Mouse (Mus musculus): ENCODE data around the gene Bcl2l12. TPM values are rescaled to one million over a fixed set of nuclear protein-coding genes. Genes with fewer than 3 reads are reported as not detected.

The Bcl2l12 gene
- 56.0 and 62.2 TPM in 2 replicates for polyA plus RNA-seq (2014; fragmentation: Nextera tagmentation; extraction: Ambion mirVana)

DNA sequence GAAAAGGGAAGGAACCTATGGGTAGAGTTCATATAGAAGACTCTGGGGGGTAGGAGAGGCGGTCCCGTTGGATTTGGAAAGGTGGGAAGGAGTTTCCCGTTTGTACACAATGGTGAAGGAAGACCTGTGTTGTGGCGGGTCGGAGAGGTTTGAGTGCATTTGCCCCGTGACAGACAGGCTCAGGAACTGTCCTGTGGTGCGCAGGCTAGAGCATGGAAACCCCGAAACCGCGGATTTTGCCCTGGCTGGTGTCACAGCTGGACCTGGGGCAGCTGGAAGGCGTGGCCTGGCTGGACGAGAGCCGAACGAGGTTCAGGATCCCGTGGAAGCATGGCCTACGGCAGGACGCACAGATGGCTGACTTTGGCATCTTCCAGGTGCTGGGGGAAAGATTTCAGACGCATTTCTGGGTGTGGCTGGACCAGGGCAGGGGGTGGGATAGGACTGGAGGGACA lies at the start of gene Bcl2l12:
Gene Bcl2l12 (minus strand): TSS at position 212 of the 455 bp plus-strand sequence.
- H3K4me3 ChIP-seq (ENCODE audit: low read depth, low read length), result peak within 1 kb of the TSS; percentile 64
- WGBS, result 3% methylated on average over 18 of the region's 18 CpGs
- peak; percentile 9; the same call in 1 of the 2 replicates for ATAC-seq (ENCODE audit: low FRiP score)
- peak within 1 kb of the TSS; percentile 41; the same call in 1 of the 2 replicates for H3K27ac ChIP-seq (ENCODE audit: low read depth, low read length)
- no peaks in the 10 kb centered on the region for H3K9me3 ChIP-seq (ENCODE audit: control insufficient read depth, low read length)
- H3K36me3 ChIP-seq (ENCODE audit: control insufficient read depth, insufficient read depth, low read length), result peaks cover 32% of the 10 kb centered on the region; the same call in 1 of the 2 replicates
- H3K27me3 ChIP-seq (ENCODE audit: control insufficient read depth, insufficient read depth, low read length), result no peaks in the 10 kb centered on the region
- DNase-seq (ENCODE audit: low spot score, missing footprints), result peak; percentile 93
- peak within 1 kb of the TSS; percentile 77 for H3K9ac ChIP-seq (ENCODE audit: low read length)
- peaks cover 25% of the 10 kb centered on the region for H3K4me1 ChIP-seq (ENCODE audit: control insufficient read depth, insufficient read depth, low read length)
- H3K4me2 ChIP-seq, result peak within 1 kb of the TSS; percentile 82

DNA sequence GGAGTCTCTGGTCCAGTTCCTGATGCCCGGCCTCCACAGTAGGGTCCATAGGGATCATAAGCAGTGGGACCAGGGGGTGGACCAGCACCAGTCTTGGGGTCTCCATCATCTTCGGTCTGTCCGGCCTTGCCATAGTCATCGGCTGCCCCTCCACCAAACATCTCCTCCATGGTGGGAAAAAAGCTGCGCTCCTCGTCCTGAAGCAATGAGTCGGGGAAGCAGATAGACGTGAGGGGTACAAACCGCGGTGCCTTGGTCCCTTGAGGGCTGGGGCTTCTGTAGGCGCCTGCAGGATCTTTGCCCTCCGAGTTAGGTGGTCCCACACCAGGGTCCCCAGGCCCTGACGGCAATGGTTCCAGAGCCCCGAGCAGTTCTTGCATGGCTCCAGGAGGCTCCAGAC lies 49.0 kb upstream of the Bcl2l12 start:
- no peaks in the 10 kb centered on the region for H3K9me3 ChIP-seq (ENCODE audit: control insufficient read depth, low read length)
- H3K27ac ChIP-seq (ENCODE audit: low read depth, low read length), result no peak overlapping the region
- H3K27me3 ChIP-seq (ENCODE audit: control insufficient read depth, insufficient read depth, low read length), result no peaks in the 10 kb centered on the region
- H3K9ac ChIP-seq (ENCODE audit: low read length), result no peak overlapping the region
- 98% methylated on average over 14 of the region's 14 CpGs for WGBS
- no peak overlapping the region for H3K4me2 ChIP-seq
- ATAC-seq (ENCODE audit: low FRiP score) (no peak), DNase-seq (ENCODE audit: low spot score, missing footprints) (no peak)
- peaks cover 60% of the 10 kb centered on the region for H3K36me3 ChIP-seq (ENCODE audit: control insufficient read depth, insufficient read depth, low read length)
- peaks cover 12% of the 10 kb centered on the region for H3K4me1 ChIP-seq (ENCODE audit: control insufficient read depth, insufficient read depth, low read length)
- no peak overlapping the region for H3K4me3 ChIP-seq (ENCODE audit: low read depth, low read length)

DNA sequence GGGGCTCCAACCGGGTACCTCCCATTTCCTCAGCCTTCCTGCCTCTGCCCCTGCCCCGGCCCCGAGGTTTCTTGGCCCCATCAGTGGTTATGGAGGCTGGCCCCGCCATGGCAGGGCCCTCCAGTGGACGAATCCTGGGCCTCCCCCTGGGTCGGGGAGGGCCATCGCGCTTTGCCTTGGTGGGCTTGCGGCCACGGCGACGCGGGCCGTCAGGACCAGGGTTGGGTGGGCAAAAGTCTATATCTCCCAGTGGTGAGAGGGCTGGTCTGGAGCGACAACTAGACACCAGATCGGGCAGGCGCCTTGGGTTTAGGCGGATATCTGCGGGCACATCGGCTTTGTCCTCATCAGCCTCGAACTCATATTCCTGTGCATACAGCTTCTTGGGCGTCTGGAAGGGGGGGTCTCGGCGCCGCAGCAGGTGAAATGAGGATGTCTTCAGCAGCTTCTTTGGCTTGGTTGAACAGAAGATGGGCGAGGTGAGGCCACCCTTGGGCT lies 48.4 kb upstream of the Bcl2l12 start:
- no peaks in the 10 kb centered on the region for H3K9me3 ChIP-seq (ENCODE audit: control insufficient read depth, low read length)
- H3K27ac ChIP-seq (ENCODE audit: low read depth, low read length), result no peak overlapping the region
- DNase-seq (ENCODE audit: low spot score, missing footprints) (no peak), ATAC-seq (ENCODE audit: low FRiP score) (no peak)
- H3K27me3 ChIP-seq (ENCODE audit: control insufficient read depth, insufficient read depth, low read length), result no peaks in the 10 kb centered on the region
- no peak overlapping the region for H3K9ac ChIP-seq (ENCODE audit: low read length)
- no peak overlapping the region for H3K4me3 ChIP-seq (ENCODE audit: low read depth, low read length)
- peaks cover 63% of the 10 kb centered on the region for H3K36me3 ChIP-seq (ENCODE audit: control insufficient read depth, insufficient read depth, low read length)
- WGBS, result 95% methylated on average over 26 of the region's 26 CpGs
- H3K4me2 ChIP-seq, result no peak overlapping the region
- peaks cover 12% of the 10 kb centered on the region for H3K4me1 ChIP-seq (ENCODE audit: control insufficient read depth, insufficient read depth, low read length)

DNA sequence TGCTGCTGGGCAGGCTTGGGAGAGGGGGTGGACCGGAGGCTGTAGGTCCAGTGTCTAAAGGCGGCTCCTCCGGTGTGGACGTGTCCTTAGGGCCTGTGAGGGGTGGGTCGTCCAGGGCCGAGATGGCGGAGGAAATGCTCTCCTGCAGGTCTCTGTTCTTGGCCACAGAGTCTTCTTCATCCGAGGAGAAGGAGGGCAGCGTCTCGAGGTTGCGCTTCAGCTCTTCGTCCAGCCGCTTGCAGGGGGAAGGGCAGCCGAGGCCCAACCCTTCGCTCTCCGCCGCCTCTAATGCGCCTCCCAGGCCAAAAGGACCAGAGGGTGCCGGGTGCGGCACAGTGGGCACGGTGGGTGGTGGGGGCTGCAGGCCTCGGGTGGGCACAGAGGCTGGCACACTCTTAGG lies 47.2 kb upstream of the Bcl2l12 start:
- DNase-seq (ENCODE audit: low spot score, missing footprints) (no peak), ATAC-seq (ENCODE audit: low FRiP score) (no peak)
- no peak overlapping the region for H3K4me3 ChIP-seq (ENCODE audit: low read depth, low read length)
- H3K27me3 ChIP-seq (ENCODE audit: control insufficient read depth, insufficient read depth, low read length), result no peaks in the 10 kb centered on the region
- H3K27ac ChIP-seq (ENCODE audit: low read depth, low read length), result no peak overlapping the region
- H3K9ac ChIP-seq (ENCODE audit: low read length), result no peak overlapping the region
- H3K4me1 ChIP-seq (ENCODE audit: control insufficient read depth, insufficient read depth, low read length), result 0 out of 2 replicates have a peak, but pooled peaks cover 3% of the 10 kb centered on the region
- no peak overlapping the region for H3K4me2 ChIP-seq
- peaks cover 71% of the 10 kb centered on the region for H3K36me3 ChIP-seq (ENCODE audit: control insufficient read depth, insufficient read depth, low read length)
- no peaks in the 10 kb centered on the region for H3K9me3 ChIP-seq (ENCODE audit: control insufficient read depth, low read length)
- WGBS, result 94% methylated on average over 22 of the region's 22 CpGs

DNA sequence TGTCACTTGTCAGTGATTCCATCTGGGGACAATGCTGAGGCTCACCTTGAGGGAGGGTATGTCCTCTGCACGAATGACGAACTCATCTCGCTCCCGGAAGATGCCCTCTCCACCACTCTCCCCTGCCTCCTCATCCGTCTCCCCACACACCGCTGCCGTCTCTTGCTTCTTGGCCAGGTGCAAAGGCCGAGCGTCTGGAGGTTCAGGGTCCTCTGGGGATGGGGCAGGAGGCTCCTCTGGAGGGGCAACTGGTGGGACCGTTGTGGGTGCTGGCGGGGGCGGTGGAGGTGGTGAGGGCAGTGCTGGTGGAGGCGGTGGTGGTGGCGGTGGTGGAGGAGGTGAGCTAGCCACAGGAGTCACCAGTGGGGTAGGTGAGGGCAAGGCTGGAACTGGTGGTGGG lies 44.8 kb upstream of the Bcl2l12 start:
- Histone ChIP-seq H3K4me1 (ENCODE audit: control insufficient read depth, insufficient read depth, low read length) (no peaks in the 10 kb centered on the region), H3K27ac (ENCODE audit: low read depth, low read length) (no peak overlapping the region), H3K4me2 (no peak overlapping the region), H3K9ac (ENCODE audit: low read length) (no peak overlapping the region), H3K27me3 (ENCODE audit: control insufficient read depth, insufficient read depth, low read length) (no peaks in the 10 kb centered on the region), H3K9me3 (ENCODE audit: control insufficient read depth, low read length) (no peaks in the 10 kb centered on the region), H3K36me3 (ENCODE audit: control insufficient read depth, insufficient read depth, low read length) (peaks cover 68% of the 10 kb centered on the region), H3K4me3 (ENCODE audit: low read depth, low read length) (no peak overlapping the region)
- DNase-seq (ENCODE audit: low spot score, missing footprints), result no peak
- no peak for ATAC-seq (ENCODE audit: low FRiP score)
- WGBS, result 97% methylated on average over 13 of the region's 14 CpGs

GRCm38 (mm10) chr7:45040851-45041250 lies 42.3 kb upstream of the Bcl2l12 start:
- ATAC-seq (ENCODE audit: low FRiP score), result no peak
- H3K27ac ChIP-seq (ENCODE audit: low read depth, low read length), result no peak overlapping the region
- H3K4me3 ChIP-seq (ENCODE audit: low read depth, low read length), result no peak overlapping the region
- no peak for DNase-seq (ENCODE audit: low spot score, missing footprints)
- H3K27me3 ChIP-seq (ENCODE audit: control insufficient read depth, insufficient read depth, low read length), result no peaks in the 10 kb centered on the region
- no peak overlapping the region for H3K4me2 ChIP-seq
- H3K36me3 ChIP-seq (ENCODE audit: control insufficient read depth, insufficient read depth, low read length), result peaks cover 58% of the 10 kb centered on the region
- H3K9me3 ChIP-seq (ENCODE audit: control insufficient read depth, low read length), result no peaks in the 10 kb centered on the region
- 94% methylated on average over 9 of the region's 9 CpGs for WGBS
- H3K4me1 ChIP-seq (ENCODE audit: control insufficient read depth, insufficient read depth, low read length), result no peaks in the 10 kb centered on the region
- H3K9ac ChIP-seq (ENCODE audit: low read length), result no peak overlapping the region

- Histone ChIP-seq H3K4me2 (no peak overlapping the region), H3K9me3 (ENCODE audit: control insufficient read depth, low read length) (no peaks in the 10 kb centered on the region), H3K27ac (ENCODE audit: low read depth, low read length) (no peak overlapping the region), H3K36me3 (ENCODE audit: control insufficient read depth, insufficient read depth, low read length) (peaks cover 62% of the 10 kb centered on the region), H3K27me3 (ENCODE audit: control insufficient read depth, insufficient read depth, low read length) (no peaks in the 10 kb centered on the region), H3K4me1 (ENCODE audit: control insufficient read depth, insufficient read depth, low read length) (no peaks in the 10 kb centered on the region), H3K9ac (ENCODE audit: low read length) (no peak overlapping the region), H3K4me3 (ENCODE audit: low read depth, low read length) (no peak overlapping the region)
- WGBS, result 90% methylated on average over 9 of the region's 9 CpGs
- DNase-seq (ENCODE audit: low spot score, missing footprints), result no peak
- no peak for ATAC-seq (ENCODE audit: low FRiP score)
Observed at GRCm38 (mm10) chr7:45038411-45038810, 39.9 kb upstream of the Bcl2l12 start.

DNA sequence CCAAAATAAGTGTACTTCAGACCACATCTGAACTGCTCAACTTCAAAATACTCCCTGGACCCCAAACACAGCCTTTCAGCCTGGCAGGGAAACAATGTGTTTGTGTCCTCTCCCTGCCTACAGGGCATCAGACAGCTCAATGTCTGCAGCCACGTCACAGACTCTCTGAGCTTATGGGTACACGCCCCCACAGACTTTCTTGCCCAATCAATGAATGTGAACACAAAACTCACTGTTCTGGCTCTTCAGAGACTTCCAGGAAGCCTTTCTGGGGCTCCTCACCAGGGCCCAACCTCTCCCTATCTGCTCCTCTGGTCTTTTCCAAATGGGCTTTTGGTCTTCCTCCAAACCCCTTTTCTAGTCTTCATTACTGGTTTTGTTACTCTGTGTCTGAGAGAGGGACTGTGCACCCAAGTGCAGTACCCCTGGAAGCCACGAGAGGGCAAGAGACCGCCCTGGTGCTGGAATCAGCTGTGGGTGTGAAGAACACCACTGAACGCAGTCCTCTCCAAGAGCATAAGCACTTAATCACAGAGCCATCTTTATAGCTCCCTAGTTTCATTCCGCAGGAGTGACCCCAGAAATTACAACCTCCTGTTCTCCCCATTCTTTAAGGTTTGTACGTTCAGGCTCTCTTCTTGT lies 39.3 kb upstream of the Bcl2l12 start:
- Histone ChIP-seq H3K4me3 (ENCODE audit: low read depth, low read length) (no peak overlapping the region), H3K27ac (ENCODE audit: low read depth, low read length) (no peak overlapping the region), H3K9me3 (ENCODE audit: control insufficient read depth, low read length) (no peaks in the 10 kb centered on the region), H3K4me2 (no peak overlapping the region), H3K27me3 (ENCODE audit: control insufficient read depth, insufficient read depth, low read length) (no peaks in the 10 kb centered on the region), H3K9ac (ENCODE audit: low read length) (no peak overlapping the region), H3K4me1 (ENCODE audit: control insufficient read depth, insufficient read depth, low read length) (no peaks in the 10 kb centered on the region), H3K36me3 (ENCODE audit: control insufficient read depth, insufficient read depth, low read length) (peaks cover 62% of the 10 kb centered on the region)
- 76% methylated on average over 7 of the region's 7 CpGs for WGBS
- no peak for ATAC-seq (ENCODE audit: low FRiP score)
- peak; percentile 94 for DNase-seq (ENCODE audit: low spot score, missing footprints)

DNA sequence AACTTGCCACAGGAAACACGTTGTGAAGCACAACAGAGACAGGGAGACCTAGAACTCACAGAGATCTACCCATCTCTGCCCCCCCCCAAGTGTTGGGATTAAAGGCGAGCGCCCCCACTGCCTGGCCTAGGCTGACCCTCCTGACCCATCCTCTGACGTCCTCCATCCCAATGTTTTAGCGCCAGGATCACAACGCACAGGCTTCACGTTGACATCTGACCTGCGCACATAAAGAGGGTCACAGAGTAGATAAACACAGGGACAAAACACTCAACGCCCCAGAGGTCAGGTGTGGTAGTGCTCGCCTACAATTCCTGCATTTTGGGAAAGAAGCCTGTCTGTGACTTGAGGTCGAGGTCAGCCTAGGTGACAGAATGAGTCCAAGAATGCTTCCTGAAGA lies 38.2 kb upstream of the Bcl2l12 start:
- H3K4me2 ChIP-seq, result no peak overlapping the region
- H3K27me3 ChIP-seq (ENCODE audit: control insufficient read depth, insufficient read depth, low read length), result no peaks in the 10 kb centered on the region
- no peaks in the 10 kb centered on the region for H3K4me1 ChIP-seq (ENCODE audit: control insufficient read depth, insufficient read depth, low read length)
- H3K9me3 ChIP-seq (ENCODE audit: control insufficient read depth, low read length), result no peaks in the 10 kb centered on the region
- ATAC-seq (ENCODE audit: low FRiP score) (no peak), DNase-seq (ENCODE audit: low spot score, missing footprints) (no peak)
- peaks cover 65% of the 10 kb centered on the region for H3K36me3 ChIP-seq (ENCODE audit: control insufficient read depth, insufficient read depth, low read length)
- H3K27ac ChIP-seq (ENCODE audit: low read depth, low read length), result no peak overlapping the region
- H3K4me3 ChIP-seq (ENCODE audit: low read depth, low read length), result no peak overlapping the region
- no peak overlapping the region for H3K9ac ChIP-seq (ENCODE audit: low read length)
- WGBS, result 91% methylated on average over 11 of the region's 11 CpGs

Data from midbrain, embryonic 11.5 days (tissue).